Mouse (Mus musculus): ENCODE data around the gene Rexo5.

Rexo5 gene

DNA sequence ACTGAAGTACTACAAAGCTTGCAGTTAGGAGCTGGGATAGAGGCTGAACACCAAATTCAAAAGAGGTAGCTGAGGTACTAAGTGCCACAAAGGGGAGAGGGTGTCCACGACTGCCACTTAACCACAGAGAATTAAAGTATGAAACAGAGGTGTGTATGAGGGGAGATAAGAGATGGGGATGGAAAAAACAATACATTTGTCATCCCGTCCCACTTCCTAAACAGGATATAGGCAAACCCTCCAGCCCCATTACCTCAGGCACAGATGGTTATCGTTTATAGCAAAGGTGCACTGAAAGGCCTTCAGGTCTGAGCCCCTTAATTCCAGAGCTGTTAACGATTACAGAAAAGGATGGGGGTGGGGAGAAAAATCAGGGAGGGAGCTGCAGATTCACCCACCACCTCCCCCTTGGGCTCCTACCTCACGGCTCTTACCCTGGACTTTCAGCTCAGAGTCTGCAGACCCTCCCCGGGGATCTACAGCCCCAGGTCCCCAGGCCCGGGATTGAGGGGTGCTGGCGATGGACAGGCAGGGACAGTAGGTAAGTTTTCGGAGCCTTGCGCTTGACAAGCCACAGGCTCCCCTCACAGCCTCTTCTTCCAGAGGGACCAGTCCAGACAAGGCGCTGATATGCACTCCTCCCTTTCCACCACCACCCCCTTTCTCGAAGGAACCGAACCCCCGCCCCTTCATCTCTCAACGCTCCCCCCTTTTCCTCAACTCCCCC lies 101.2 kb downstream of the Rexo5 start:
- DNase-seq, result peak in 1 of 2 experiments; percentile 46

DNA sequence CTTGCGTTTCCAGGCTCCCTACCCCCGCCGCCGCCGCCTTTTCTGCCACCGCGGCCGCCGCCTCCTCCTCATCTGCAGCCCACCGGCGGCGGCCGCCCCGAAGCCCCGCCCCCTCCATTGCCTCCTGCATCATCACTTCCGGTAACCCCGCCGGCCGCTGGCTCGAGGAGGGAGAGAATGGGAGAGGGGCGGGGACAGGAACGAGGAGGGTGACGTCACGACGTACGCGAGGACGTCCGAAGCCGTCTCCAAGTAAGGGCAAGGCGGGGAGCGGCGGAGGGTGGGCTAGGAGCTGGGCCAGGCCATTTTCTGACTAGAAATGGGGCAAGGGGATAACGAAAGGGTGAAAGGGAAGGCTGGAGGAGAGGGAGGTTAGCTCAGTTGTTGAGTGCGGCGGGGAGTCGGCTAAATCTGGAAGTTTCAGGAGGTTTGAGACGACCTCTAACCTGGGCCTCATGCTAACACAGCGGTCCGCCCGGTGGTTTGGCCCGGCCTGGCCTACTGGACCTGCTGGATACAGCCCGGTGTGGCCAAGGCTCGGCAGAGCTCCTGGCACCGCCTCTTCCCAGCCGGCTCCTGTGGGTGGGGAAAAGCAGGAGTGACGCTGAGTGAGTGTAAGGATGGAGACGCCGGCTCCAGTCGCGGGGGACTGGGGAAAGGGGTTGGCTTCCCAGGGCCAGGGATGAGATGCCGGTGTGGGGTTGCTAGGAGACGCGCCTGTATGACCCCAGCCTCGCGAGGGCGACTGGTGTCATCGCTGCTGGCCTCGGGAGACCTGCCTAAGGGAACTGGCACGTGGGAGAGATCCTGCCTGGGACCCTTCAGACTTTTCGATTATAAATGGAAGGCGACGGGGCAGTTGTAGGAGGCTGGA lies 102.1 kb downstream of the Rexo5 start, which contains the start of the genes Lyrm1 and Dcun1d3:
Lyrm1 (plus strand) TSS at position 223 of the 874 bp plus-strand sequence.
Dcun1d3 (minus strand) TSS at position 660 of the 874 bp plus-strand sequence.
- DNase-seq, result peak; percentile 96 to 99

DNA sequence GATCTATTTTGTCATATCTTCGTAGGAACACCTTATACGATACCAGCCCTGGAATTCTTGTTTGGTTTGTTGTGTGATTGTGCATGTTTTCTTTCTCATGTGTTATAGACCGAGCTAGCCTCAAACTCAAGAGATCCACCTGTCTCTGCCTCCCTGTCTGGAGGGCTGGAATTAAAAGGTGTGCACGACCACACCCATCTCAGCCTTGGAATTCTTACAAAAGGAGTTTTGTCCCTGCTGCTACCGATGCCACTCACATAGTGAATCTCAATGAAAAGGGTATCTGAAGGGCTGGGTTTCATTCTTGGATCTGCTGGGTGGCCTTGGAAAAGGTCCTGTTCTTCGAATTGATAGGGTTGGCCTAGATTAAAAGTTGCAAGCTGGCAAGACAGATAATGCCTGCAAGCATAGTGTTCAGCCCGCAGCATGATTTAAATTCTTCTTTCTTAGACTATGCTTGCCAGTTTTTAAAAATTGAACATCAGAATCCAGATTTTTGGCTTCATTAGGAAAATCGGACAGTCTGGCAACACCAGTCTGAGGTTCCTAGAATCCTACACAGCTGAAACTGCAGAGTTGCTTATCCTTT lies 103.8 kb downstream of the Rexo5 start:
- DNase-seq, result no peak

DNA sequence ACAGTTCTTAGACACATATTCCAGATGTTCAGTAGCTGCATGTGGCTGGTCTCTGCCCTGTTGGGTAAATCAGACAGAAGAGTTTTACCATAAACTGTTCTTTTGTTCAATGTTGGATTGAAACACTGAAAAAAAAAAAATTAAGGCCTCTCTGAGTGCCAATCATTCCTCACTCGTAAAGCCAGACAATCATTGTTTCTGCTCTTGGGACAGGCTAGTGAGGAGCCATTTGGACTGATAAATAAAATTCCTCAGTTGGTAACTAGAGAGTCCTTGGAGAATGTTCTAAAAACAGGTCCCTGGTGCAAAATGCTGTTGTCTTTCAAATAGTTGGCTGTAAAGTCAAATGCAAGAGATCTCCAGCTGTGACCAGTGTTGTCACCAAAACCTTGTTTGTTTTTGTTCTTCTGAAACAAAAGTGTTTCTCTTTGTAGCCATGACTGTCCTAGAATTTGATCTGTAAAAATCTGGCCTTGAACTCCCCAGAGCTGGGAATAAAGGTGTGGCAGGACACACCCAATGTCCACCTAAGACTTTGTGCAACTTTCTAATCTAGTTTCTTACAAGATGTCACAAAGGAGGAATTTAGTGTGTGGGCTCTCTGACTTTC lies 104.5 kb downstream of the Rexo5 start:
- no peak for DNase-seq
